Mouse (Mus musculus) embryonic facial prominence, embryonic 11.5 days (tissue): ENCODE results near the gene Prkd2. TPM values are rescaled to one million over a fixed set of nuclear protein-coding genes. Genes with fewer than 3 reads are reported as not detected.
A peak's percentile ranks its signal among the peaks of the same experiment; 100 is the strongest.

Experiments
- ATAC-seq: fragments of 200-750 bp; cut with Nextera tagmentation; replicated peaks from 2 replicates; pipeline ENCODE4 v1.8.0; 2017; ENCODE audit warnings: low read depth; ENCODE audit not compliant: insufficient number of reproducible peaks, low FRiP score, low TSS enrichment
- DNase-seq: peaks from one replicate; pipeline ENCODE4 v3.0.0-alpha.2; 2015; ENCODE audit warnings: low spot score
- H3K27ac ChIP-seq: fragments of 300-500 bp; sonication (generic); replicated peaks from 2 replicates; pipeline ENCODE4 v1.5.1; 2014; ENCODE audit warnings: mild to moderate bottlenecking, low read depth, low read length, control low read depth
- H3K27me3 ChIP-seq: fragments of 300-500 bp; sonication (generic); 2 replicates; pipeline ENCODE4 v1.6.1; 2014; ENCODE audit warnings: mild to moderate bottlenecking, low read length, moderate library complexity, mixed read lengths; ENCODE audit not compliant: control insufficient read depth, insufficient read depth
- H3K36me3 ChIP-seq: fragments of 300-500 bp; sonication (generic); replicated peaks from 2 replicates; pipeline ENCODE4 v1.6.1; 2014; ENCODE audit warnings: low read depth, mild to moderate bottlenecking, low read length, moderate library complexity, mixed read lengths; ENCODE audit not compliant: control insufficient read depth, insufficient read depth
- H3K4me1 ChIP-seq: fragments of 300-500 bp; sonication (generic); 2 replicates; pipeline ENCODE4 v1.6.1; 2014; ENCODE audit warnings: low read length, mixed read lengths; ENCODE audit not compliant: control insufficient read depth, insufficient read depth
- H3K4me2 ChIP-seq: fragments of 300-500 bp; sonication (generic); 2 replicates; pipeline ENCODE4 v1.6.1; 2014; ENCODE audit warnings: low read depth, mild to moderate bottlenecking, control low read depth, low read length, moderate library complexity
- H3K4me3 ChIP-seq: fragments of 300-500 bp; sonication (generic); 2 replicates; pipeline ENCODE4 v1.5.1; 2014; ENCODE audit warnings: low read depth, low read length, control low read depth
- H3K9ac ChIP-seq: fragments of 300-500 bp; sonication (generic); replicated peaks from 2 replicates; pipeline ENCODE4 v1.6.1; 2014; ENCODE audit warnings: mild to moderate bottlenecking, control low read depth, low read length
- H3K9me3 ChIP-seq: fragments of 300-500 bp; sonication (generic); replicated peaks from 2 replicates; pipeline ENCODE4 v1.6.1; 2016; ENCODE audit warnings: mild to moderate bottlenecking, low read length, inconsistent platforms, mixed read lengths; ENCODE audit not compliant: control insufficient read depth
- WGBS: fragments of 180-500 bp; shearing (Covaris S2); extraction: QIAGEN DNeasy Blood & Tissue Kit; methylation state at CpG from one replicate; pipeline ENCODE4 v1.1.7; 2014; 5-methylcytosine and 5-hydroxymethylcytosine counted together
- polyA plus RNA-seq: library from polyadenylated mRNA; unstranded; fragments of >200 nt; fragmentation: Nextera tagmentation; extraction: Ambion mirVana; gene quantifications from 2 replicates; pipeline ENCODE4 v1.2.1, GENCODE M21; 2014

The Prkd2 gene
- polyA plus RNA-seq, 1 experiment from 2014 or later, result 10.1 TPM

DNA sequence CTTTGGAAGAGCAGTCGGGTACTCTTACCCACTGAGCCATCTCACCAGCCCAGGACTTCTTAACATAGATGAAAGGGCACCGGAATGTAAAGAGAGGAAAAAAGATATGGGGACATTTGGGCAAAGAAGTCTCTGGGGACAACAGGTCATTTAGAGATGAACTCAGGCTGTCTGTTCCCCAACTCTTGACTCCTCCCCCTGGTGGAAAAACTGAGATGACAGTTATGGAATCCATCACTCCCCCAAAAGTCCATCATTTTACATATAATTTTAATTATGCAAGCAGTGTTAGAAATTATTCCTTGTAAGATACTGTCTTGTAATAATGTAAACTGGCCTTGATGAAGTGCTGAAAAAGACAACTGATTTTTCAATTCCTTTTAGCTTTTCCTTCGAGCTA lies 35.0 kb downstream of the Prkd2 start:
- no peaks in the 10 kb centered on the region for H3K27me3 ChIP-seq
- H3K4me3 ChIP-seq, result no peak overlapping the region
- no peak overlapping the region for H3K4me2 ChIP-seq
- ATAC-seq (no peak), DNase-seq (no peak)
- no peaks in the 10 kb centered on the region; the same call in 1 of the 2 replicates for H3K9me3 ChIP-seq
- no peak overlapping the region for H3K27ac ChIP-seq
- H3K36me3 ChIP-seq, result peaks cover 6% of the 10 kb centered on the region
- peaks cover 2% of the 10 kb centered on the region for H3K4me1 ChIP-seq
- H3K9ac ChIP-seq, result no peak overlapping the region
- 76% methylated on average over 3 of the region's 3 CpGs for WGBS

DNA sequence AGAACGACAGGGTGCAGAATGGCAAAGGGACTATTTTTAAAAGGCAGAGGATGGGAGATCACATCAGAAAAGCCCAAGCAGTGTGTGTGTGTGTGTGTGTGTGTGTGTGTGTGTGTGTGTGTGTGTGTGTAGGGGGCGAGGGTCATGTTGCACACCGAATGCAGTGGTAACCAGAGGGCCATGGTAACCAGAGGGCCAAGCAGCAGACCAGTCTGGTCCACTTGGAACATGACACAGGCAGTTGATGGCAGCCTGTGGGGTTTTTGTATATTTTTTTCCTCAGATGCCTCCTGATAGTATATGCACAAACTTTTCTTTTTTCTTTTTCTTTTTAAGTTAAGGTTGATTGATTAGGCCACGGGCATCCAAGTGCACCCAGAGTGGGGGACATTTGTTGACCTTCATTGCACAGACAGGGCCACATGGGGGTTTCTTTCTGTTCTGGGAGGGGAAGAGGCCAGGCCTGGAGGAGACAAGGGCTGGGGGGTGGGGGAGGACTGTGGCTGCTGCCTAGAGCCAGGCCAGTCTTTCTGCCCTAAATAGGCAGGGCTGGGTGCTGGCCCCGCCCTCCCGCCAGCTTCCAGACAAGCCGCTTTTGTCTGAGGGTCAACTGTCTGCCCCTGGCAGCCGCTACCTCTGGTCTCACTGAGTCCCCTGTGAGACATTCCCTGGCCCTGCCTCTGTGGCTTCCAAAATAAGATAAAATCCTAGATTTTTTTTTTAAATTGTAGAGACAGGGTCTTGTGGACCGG lies 37.3 kb downstream of the Prkd2 start:
- Histone ChIP-seq H3K4me3 (no peak overlapping the region), H3K9me3 (no peaks in the 10 kb centered on the region; the same call in 1 of the 2 replicates), H3K36me3 (peaks cover 13% of the 10 kb centered on the region), H3K9ac (peak overlapping the region; percentile 19), H3K4me1 (peaks cover 2% of the 10 kb centered on the region), H3K27me3 (no peaks in the 10 kb centered on the region), H3K4me2 (peak overlapping the region; percentile 17; the same call in 1 of the 2 replicates), H3K27ac (peak overlapping the region; percentile 83)
- DNase-seq, result peak; percentile 86
- 7% methylated on average over 8 of the region's 9 CpGs for WGBS
- peak; percentile 32 for ATAC-seq

DNA sequence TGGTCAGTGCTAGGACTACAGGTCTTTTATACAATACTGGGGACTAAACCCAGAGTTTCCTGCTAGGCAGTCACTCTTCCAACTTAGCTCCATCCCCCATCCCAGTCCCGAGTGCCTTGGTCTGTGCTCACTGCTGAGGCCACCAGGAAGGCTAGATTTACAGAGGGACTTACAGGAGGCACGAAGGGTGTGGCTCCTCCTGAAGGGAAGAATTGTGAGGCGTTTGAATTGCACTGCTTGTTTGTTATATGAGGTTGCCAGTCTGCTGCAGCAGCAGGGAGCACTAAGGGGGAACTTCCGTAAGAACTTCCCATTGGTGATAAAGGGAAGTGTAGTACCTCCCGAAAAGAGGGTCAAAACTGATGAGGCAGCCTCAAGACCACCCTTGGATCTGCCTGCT lies 37.9 kb downstream of the Prkd2 start:
- Histone ChIP-seq H3K4me2 (peak overlapping the region; percentile 17; the same call in 1 of the 2 replicates), H3K9me3 (peaks cover 4% of the 10 kb centered on the region), H3K4me1 (peaks cover 2% of the 10 kb centered on the region), H3K4me3 (no peak overlapping the region), H3K27ac (peak overlapping the region; percentile 83), H3K9ac (peak overlapping the region; percentile 19; the same call in 1 of the 2 replicates), H3K27me3 (no peaks in the 10 kb centered on the region), H3K36me3 (peaks cover 20% of the 10 kb centered on the region)
- DNase-seq, result no peak
- no peak for ATAC-seq
- 10% methylated on average over 5 of the region's 5 CpGs for WGBS

DNA sequence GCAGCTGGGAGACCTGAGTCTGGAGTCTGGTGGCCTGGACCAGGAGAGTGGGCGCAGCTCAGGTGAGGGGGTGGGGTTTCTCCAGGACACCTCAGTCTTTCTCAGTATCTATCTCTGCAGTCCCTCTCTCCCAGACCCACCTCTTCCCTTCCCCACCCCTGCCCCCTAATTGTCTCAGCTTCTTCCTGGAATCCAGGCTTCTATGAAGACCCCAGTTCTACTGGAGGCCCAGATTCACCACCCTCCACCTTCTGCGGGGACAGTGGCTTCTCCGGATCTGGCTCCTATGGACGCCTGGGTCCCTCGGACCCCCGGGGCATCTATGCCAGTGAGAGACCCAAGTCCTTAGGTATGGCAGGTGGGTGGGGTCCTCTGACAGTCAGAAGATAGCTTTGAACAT lies 40.5 kb downstream of the Prkd2 start:
- DNase-seq (no peak), ATAC-seq (no peak)
- no peak overlapping the region; the same call in 1 of the 2 replicates for H3K9ac ChIP-seq
- peaks cover 10% of the 10 kb centered on the region for H3K9me3 ChIP-seq
- WGBS, result 86% methylated on average over 6 of the region's 6 CpGs
- no peak overlapping the region for H3K4me2 ChIP-seq
- peaks cover 5% of the 10 kb centered on the region; the same call in 1 of the 2 replicates for H3K27me3 ChIP-seq
- H3K27ac ChIP-seq, result no peak overlapping the region
- no peak overlapping the region for H3K4me3 ChIP-seq
- peaks cover 2% of the 10 kb centered on the region; the same call in 1 of the 2 replicates for H3K4me1 ChIP-seq
- H3K36me3 ChIP-seq, result peaks cover 28% of the 10 kb centered on the region

DNA sequence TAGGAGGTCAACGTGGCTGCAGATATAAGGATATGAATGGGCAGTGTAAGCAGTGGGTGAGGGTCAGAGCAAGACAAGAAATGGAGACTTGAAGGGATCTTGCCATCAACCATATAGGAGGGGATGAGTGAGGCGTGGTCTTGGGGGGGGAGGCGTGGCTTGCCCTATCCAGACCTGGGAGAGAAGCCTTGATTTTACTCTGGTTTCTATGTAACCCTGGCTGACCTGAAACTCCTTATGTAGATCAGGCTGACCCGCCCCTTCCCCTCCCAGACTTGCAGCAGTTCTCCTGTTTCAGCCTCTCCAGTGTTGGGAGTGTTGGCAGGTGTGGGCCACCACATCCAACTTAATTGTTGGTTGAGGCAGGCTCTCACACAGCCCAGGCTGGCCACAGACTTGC lies 41.6 kb downstream of the Prkd2 start:
- Histone ChIP-seq H3K4me2 (no peak overlapping the region), H3K9ac (no peak overlapping the region), H3K4me1 (peaks cover 2% of the 10 kb centered on the region; the same call in 1 of the 2 replicates), H3K27ac (no peak overlapping the region), H3K9me3 (peaks cover 10% of the 10 kb centered on the region), H3K4me3 (no peak overlapping the region), H3K27me3 (peaks cover 5% of the 10 kb centered on the region; the same call in 1 of the 2 replicates), H3K36me3 (peaks cover 28% of the 10 kb centered on the region)
- 34% methylated on average over 4 of the region's 4 CpGs for WGBS
- ATAC-seq (no peak), DNase-seq (no peak)

DNA sequence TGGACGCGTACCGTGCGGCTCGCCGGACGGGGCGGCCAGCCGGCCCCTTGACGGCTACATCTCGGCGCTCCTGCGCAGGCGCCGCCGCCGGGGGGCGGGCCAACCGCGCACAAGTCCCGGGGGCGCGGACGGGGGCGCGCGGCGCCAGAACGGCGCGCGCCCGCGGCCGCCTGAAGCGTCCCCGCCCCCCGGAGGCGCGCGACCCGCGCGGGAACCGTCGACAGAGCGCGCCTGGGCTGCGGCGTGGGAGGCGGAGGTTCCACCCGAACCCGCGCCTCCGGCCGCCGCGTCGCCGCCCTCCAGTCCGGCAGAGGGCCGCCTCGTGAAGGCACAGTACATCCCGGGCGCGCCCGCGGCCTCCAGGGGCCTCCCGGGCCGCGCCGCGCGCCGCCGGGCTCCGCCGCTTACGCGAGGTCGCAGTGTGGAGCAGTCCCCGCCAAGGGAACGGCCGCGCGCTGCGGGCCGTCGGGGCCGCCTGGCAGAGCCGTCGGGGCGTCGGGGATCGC lies 42.6 kb downstream of the Prkd2 start:
- WGBS, result 15% methylated on average over 53 of the region's 95 CpGs
- Histone ChIP-seq H3K9ac (no peak overlapping the region), H3K9me3 (peaks cover 10% of the 10 kb centered on the region), H3K4me2 (peak overlapping the region; percentile 29), H3K36me3 (peaks cover 28% of the 10 kb centered on the region), H3K4me3 (peak overlapping the region; percentile 15), H3K4me1 (peaks cover under 1% of the 10 kb centered on the region; the same call in 1 of the 2 replicates), H3K27me3 (peaks cover 5% of the 10 kb centered on the region; the same call in 1 of the 2 replicates), H3K27ac (0 out of 2 replicates have a peak overlapping the region, but pooled peaks have one; percentile 35)
- no peak for ATAC-seq
- DNase-seq, result peak; percentile 47

DNA sequence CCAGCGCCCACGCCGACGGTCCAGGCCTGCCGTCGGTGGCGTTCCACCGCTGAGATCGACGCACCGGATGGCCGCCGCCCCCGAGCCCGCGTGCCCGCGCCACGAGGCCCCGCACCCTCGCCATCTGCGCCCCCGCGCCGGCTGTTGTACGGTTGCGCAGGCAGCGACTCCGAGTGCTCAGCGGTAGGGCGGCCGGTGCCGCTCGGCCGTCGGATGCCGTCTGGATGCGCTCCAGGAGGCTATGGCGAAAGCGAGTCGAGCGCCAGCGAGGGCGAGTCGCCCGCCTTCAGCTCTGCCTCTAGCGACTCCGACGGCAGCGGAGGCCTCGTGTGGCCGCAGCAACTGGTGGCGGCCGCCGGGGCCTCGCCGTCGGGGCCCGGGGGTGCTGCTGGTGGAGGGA lies 43.2 kb downstream of the Prkd2 start:
- no peak overlapping the region for H3K27ac ChIP-seq

DNA sequence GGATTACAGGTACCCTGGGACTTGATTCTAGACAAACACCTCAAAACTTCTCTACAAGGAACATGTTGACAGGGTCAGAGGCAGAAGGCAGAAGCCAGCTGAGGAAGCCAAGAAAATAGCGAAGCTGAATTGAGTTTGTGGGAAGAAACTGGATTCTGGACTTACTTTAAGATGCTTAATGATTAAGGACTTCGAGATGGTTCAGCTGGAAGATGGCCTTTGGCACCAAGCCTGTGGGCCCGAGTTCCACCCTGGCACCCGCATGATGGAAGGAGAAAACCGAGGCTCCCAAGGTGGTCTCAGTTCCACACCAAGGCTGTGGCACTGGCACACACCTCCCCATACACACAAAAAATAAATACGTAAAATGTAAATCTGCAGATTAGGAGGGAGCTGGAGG lies 47.8 kb downstream of the Prkd2 start:
- ATAC-seq (no peak; the same call in 1 of the 2 replicates), DNase-seq (peak; percentile 52)
- Histone ChIP-seq H3K4me1 (peaks cover 9% of the 10 kb centered on the region), H3K9ac (peak overlapping the region; percentile 56), H3K27me3 (peaks cover 5% of the 10 kb centered on the region; the same call in 1 of the 2 replicates), H3K4me3 (peak overlapping the region; percentile 25), H3K4me2 (peak overlapping the region; percentile 42), H3K27ac (peak overlapping the region; percentile 87), H3K36me3 (peaks cover 9% of the 10 kb centered on the region), H3K9me3 (peaks cover 6% of the 10 kb centered on the region; the same call in 1 of the 2 replicates)
- 18% methylated on average over 6 of the region's 6 CpGs for WGBS

More for the DNA sequence above, 43.2 kb downstream of the Prkd2 start:
- no peak overlapping the region for H3K4me3 ChIP-seq
- ATAC-seq (no peak), DNase-seq (no peak)
- no peak overlapping the region for H3K9ac ChIP-seq
- H3K36me3 ChIP-seq, result peaks cover 28% of the 10 kb centered on the region
- H3K4me2 ChIP-seq, result no peak overlapping the region
- no peaks in the 10 kb centered on the region for H3K4me1 ChIP-seq
- WGBS, result 53% methylated on average over 59 of the region's 59 CpGs
- H3K27me3 ChIP-seq, result peaks cover 5% of the 10 kb centered on the region; the same call in 1 of the 2 replicates
- peaks cover 10% of the 10 kb centered on the region for H3K9me3 ChIP-seq
